Mouse (Mus musculus) heart, embryonic 15.5 days (tissue): Measurements from ENCODE around the gene Tppp. TPM values are rescaled to one million over a fixed set of nuclear protein-coding genes. Genes with fewer than 3 reads are reported as not detected.
"Not testable (repeated sequence)": the region's sequence is repeated elsewhere in the genome, so short reads cannot be mapped to it uniquely, and the experiment has no call there.

Experiments
- ATAC-seq: fragments of 200-750 bp; cut with Nextera tagmentation; replicated peaks from 2 replicates; pipeline ENCODE4 v1.8.0; 2017; ENCODE audit warnings: low read depth, moderate TSS enrichment; ENCODE audit not compliant: insufficient number of reproducible peaks, insufficient read depth, low FRiP score
- H3K27ac ChIP-seq: fragments of 300-500 bp; sonication (generic); 2 replicates; pipeline ENCODE4 v1.5.1; 2015; ENCODE audit warnings: mild to moderate bottlenecking, inconsistent platforms
- H3K27me3 ChIP-seq: fragments of 300-500 bp; sonication (generic); 2 replicates; pipeline ENCODE4 v1.6.1; 2015; ENCODE audit warnings: inconsistent platforms
- H3K36me3 ChIP-seq: fragments of 300-500 bp; sonication (generic); 2 replicates; pipeline ENCODE4 v1.6.1; 2015; ENCODE audit warnings: mild to moderate bottlenecking, inconsistent platforms
- H3K4me1 ChIP-seq: fragments of 300-500 bp; sonication (generic); replicated peaks from 2 replicates; pipeline ENCODE4 v1.6.1; 2015; ENCODE audit warnings: inconsistent platforms
- H3K4me2 ChIP-seq: fragments of 300-500 bp; sonication (generic); 2 replicates; pipeline ENCODE4 v1.6.1; 2015; ENCODE audit warnings: inconsistent platforms, mild to moderate bottlenecking, moderate library complexity
- H3K4me3 ChIP-seq: fragments of 300-500 bp; sonication (generic); 2 replicates; pipeline ENCODE4 v1.5.1; 2015; ENCODE audit warnings: mild to moderate bottlenecking, inconsistent platforms
- H3K9ac ChIP-seq: fragments of 300-500 bp; sonication (generic); 2 replicates; pipeline ENCODE4 v1.6.1; 2015; ENCODE audit warnings: mild to moderate bottlenecking, inconsistent platforms
- H3K9me3 ChIP-seq: fragments of 300-500 bp; sonication (generic); replicated peaks from 2 replicates; pipeline ENCODE4 v1.6.1; 2016; ENCODE audit warnings: inconsistent platforms
- WGBS: fragments of 180-500 bp; shearing (Covaris S2); methylation state at CpG from one replicate; pipeline ENCODE4 v1.1.7; 2015; ENCODE audit warnings: mixed read lengths; 5-methylcytosine and 5-hydroxymethylcytosine counted together
- polyA plus RNA-seq: library from polyadenylated mRNA; unstranded; fragments of >200 nt; fragmentation: Nextera tagmentation; extraction: Ambion mirVana; gene quantifications from 2 replicates; pipeline ENCODE4 v1.2.1, GENCODE M21; 2015

The Tppp gene
- polyA plus RNA-seq, 1 experiment from 2014 or later, result 4.1 TPM

DNA sequence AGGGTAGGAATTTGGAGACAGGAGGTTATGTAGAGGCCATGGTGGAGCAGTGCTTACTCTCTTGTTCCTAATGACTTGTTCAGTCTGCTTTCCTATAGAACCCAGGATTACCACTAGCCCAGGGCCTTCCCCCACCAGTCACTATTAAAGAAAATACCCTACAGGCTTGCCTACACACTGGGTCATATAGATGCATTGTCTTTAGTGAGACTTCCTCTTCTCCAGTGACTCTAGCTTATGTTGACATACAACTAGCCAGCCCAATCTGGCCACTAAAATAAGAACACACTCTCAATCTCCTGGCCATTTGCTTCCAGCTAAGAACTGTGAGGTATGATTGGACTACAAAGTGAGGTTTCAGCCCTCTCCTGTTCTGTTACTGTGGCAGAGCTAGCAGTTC lies 8.7 kb upstream of the Tppp start:
- 0 out of 2 replicates have a peak, but pooled peaks cover 7% of the 10 kb centered on the region for H3K27me3 ChIP-seq
- no peak overlapping the region for H3K4me3 ChIP-seq
- no peak overlapping the region for H3K4me2 ChIP-seq
- H3K9me3 ChIP-seq, result no peaks in the 10 kb centered on the region
- H3K36me3 ChIP-seq, result no peaks in the 10 kb centered on the region
- no peak overlapping the region for H3K9ac ChIP-seq
- H3K4me1 ChIP-seq, result no peaks in the 10 kb centered on the region
- H3K27ac ChIP-seq, result no peak overlapping the region
- ATAC-seq, result no peak

DNA sequence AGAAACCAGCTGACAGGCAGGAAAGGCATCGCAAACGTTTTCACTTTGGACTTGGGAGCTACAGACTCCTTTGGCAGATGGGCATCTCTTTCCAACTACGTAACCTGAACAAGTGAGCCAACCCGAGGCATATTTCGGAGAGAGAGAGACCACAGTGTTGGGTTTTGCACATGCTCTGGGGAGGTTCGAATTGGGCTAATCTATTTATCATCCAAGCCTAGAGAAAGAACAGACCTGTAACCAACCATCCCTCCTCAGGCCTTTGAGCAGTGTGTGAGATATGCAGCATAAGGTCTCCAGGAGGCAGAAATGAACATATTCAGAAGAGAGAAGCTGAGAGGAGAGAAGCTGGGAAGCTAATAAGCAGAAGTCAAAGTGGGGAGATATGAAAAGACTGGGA lies 8.2 kb upstream of the Tppp start:
- no peak overlapping the region for H3K4me2 ChIP-seq
- WGBS, result 76% methylated on average over 6 of the region's 6 CpGs
- H3K9ac ChIP-seq, result no peak overlapping the region
- no peaks in the 10 kb centered on the region for H3K36me3 ChIP-seq
- H3K27ac ChIP-seq, result no peak overlapping the region
- H3K4me3 ChIP-seq, result no peak overlapping the region
- no peak for ATAC-seq
- H3K4me1 ChIP-seq, result no peaks in the 10 kb centered on the region
- no peaks in the 10 kb centered on the region for H3K9me3 ChIP-seq
- 0 out of 2 replicates have a peak, but pooled peaks cover 7% of the 10 kb centered on the region for H3K27me3 ChIP-seq

DNA sequence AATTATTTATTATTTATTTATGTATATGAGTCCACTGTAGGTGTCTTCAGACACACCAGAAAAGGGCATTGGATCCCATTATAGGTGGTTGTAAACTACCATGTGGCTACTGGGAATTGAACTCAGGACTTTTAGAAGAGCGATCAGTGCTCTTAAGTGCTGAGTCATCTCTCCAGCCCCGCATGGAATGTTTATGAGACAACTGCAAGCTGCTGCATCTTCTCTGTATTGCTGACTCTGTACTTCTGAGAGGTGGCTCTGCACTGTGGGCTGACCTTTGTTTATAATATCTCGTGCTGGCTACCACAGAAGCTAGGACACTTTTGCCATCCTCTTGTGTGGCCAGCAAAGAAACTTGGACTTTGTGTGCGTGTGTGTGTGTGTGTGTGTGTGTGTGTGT lies 7.7 kb upstream of the Tppp start:
- Histone ChIP-seq H3K4me3 (no peak overlapping the region), H3K27ac (no peak overlapping the region), H3K4me2 (no peak overlapping the region), H3K4me1 (no peaks in the 10 kb centered on the region), H3K9me3 (no peaks in the 10 kb centered on the region), H3K36me3 (no peaks in the 10 kb centered on the region), H3K9ac (no peak overlapping the region), H3K27me3 (0 out of 2 replicates have a peak, but pooled peaks cover 7% of the 10 kb centered on the region)
- WGBS, result 71% methylated on average over 4 of the region's 4 CpGs
- ATAC-seq, result no peak

DNA sequence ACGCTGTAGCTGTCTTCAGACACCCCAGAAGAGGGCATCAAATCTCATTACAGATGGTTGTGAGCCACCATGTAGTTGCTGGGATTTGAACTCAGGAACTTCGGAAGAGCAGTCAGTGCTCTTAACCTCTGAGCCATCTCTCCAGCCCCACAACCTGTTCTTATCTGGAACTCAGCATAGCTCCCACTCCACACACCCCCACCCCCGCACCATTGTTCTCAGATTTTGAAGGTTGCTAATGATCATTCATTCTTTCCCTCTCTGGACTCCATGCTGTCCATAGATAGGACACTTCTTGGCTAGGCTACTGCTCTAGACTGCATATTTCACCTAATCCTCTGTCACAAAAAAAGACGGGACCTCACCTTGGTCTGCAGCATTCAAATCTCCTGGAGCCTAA lies 2.3 kb upstream of the Tppp start:
- H3K4me2 ChIP-seq, H3K36me3 ChIP-seq, H3K27me3 ChIP-seq, H3K27ac ChIP-seq, H3K9me3 ChIP-seq, H3K9ac ChIP-seq, ATAC-seq, H3K4me3 ChIP-seq: not testable (repeated sequence)
- WGBS, result 85% methylated on average over 4 of the region's 4 CpGs
- peaks cover 16% of the 10 kb centered on the region for H3K4me1 ChIP-seq

DNA sequence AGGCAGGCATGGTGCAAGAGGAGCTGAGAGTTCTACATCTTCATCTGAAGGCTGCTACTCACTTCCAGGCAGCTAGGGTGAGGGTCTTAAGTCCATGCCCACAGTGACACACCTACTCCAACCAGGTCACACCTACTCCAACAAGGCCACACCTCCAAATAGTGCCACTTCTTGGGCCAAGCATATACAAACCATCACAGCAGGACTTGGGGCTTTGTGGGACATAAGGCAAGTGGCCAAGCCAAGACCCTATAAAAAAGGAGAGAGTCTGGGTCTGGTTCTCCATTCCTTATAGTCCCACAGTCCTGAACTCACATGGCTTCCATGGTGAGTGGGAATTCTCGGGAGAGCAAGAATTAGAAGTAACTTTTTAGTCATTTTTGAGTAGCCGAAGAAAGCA lies 991 bp upstream of the Tppp start:
- H3K27me3 ChIP-seq, H3K36me3 ChIP-seq, H3K9me3 ChIP-seq, H3K9ac ChIP-seq, H3K27ac ChIP-seq, ATAC-seq, H3K4me3 ChIP-seq: not testable (repeated sequence)
- WGBS, result 87% methylated on average over 2 of the region's 2 CpGs
- H3K4me1 ChIP-seq, result peaks cover 16% of the 10 kb centered on the region
- peak overlapping the region; percentile 92 for H3K4me2 ChIP-seq

DNA sequence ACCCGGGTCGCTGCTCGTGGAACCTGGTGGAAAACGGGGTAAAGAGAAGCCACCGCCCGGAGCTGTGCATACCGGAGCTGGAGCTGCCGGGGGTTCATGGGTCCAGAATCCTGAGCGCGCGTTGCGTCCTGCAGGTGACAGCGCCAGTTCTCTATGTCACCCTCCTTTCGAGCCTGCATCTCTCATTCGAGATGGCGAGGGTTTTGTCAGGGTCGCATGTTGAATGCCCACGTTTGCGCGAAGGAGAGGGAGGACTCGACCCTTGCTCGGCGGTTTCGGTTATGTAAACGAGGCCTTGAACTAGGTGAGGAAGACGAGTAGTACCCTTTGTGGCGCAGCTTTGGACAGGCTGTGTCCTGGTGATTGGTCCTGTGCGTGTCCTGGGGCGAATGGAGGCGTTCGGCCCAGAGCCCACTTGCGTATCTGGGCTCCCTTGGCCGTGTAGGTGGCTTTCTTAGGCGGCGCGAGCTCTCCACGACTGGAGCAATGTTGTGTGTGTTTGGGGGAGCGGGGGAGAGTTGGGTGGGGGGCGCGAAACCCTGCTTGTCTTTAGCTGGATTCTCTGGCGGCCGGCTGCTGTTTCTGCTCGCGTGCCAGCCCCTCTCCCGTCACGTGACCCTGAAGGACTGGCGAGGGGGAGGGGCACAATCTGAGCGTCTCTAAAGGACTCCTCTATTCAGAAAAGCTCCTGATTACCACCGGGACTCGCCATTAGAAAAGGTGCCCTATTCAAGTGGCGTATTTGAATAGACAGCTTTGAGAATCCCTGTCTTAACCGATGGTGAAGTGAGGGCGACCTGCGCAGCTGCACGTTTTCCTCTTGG lies 796 bp downstream of the Tppp start:
- peak overlapping the region; percentile 47 for H3K9ac ChIP-seq
- H3K27ac ChIP-seq, result peak overlapping the region; percentile 32; the same call in 1 of the 2 replicates
- no peaks in the 10 kb centered on the region for H3K36me3 ChIP-seq
- H3K4me3 ChIP-seq, result peak overlapping the region; percentile 65
- H3K9me3 ChIP-seq, result no peaks in the 10 kb centered on the region
- H3K27me3 ChIP-seq, result 0 out of 2 replicates have a peak, but pooled peaks cover 3% of the 10 kb centered on the region
- peaks cover 16% of the 10 kb centered on the region for H3K4me1 ChIP-seq
- WGBS, result under 1% methylated on average over 55 of the region's 55 CpGs
- ATAC-seq, result no peak
- peak overlapping the region; percentile 92 for H3K4me2 ChIP-seq

DNA sequence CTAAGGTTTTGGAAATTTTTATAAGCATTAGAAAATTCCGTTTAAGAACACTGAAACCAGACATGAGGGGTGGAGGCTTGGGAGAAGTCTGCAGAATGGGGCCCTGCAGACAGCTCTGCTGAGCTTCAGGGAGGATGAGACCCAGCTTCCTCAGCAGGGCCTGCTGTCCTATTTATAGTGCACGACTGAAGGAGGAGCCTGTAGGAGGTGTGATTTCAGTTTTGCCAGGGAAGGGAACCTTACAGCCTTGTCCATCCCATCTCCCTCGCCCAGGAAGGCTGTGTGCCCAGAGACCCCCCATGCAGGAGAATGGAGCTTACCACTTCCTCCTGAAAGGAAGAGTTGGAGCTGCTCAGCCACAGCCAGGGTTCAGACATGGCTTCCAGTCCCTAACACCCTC lies 1.5 kb downstream of the Tppp start:
- no peak for ATAC-seq
- no peaks in the 10 kb centered on the region for H3K36me3 ChIP-seq
- 16% methylated on average over 3 of the region's 3 CpGs for WGBS
- peak overlapping the region; percentile 65 for H3K4me3 ChIP-seq
- peaks cover 16% of the 10 kb centered on the region for H3K4me1 ChIP-seq
- H3K9ac ChIP-seq, result no peak overlapping the region
- 0 out of 2 replicates have a peak, but pooled peaks cover 3% of the 10 kb centered on the region for H3K27me3 ChIP-seq
- no peaks in the 10 kb centered on the region for H3K9me3 ChIP-seq
- peak overlapping the region; percentile 92 for H3K4me2 ChIP-seq
- 0 out of 2 replicates have a peak overlapping the region, but pooled peaks have one; percentile 21 for H3K27ac ChIP-seq

DNA sequence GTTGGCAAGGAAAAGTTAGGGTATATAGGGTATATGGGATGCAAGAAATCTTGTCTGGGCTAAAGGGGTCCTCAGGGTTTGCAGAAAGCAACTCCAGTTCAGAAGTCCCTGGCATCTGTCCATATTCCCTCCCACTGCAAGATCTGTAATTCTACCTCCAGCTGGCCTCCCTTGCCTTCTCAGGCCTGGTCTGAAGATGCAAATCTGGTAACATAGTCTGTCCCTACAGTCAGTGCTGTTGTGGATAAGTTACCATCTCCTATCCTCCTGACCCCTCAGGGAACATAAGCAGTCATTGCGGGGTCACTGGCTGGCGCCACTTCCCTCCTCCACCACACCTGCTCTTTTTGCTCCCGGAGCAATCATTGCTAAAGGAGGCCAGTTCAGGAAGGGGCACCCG lies 6.7 kb downstream of the Tppp start:
- Histone ChIP-seq H3K4me1 (peaks cover 8% of the 10 kb centered on the region), H3K4me3 (no peak overlapping the region), H3K27me3 (no peaks in the 10 kb centered on the region), H3K27ac (no peak overlapping the region), H3K9me3 (no peaks in the 10 kb centered on the region), H3K9ac (no peak overlapping the region), H3K36me3 (no peaks in the 10 kb centered on the region), H3K4me2 (no peak overlapping the region)
- ATAC-seq, result no peak
- WGBS, result 81% methylated on average over 4 of the region's 4 CpGs

DNA sequence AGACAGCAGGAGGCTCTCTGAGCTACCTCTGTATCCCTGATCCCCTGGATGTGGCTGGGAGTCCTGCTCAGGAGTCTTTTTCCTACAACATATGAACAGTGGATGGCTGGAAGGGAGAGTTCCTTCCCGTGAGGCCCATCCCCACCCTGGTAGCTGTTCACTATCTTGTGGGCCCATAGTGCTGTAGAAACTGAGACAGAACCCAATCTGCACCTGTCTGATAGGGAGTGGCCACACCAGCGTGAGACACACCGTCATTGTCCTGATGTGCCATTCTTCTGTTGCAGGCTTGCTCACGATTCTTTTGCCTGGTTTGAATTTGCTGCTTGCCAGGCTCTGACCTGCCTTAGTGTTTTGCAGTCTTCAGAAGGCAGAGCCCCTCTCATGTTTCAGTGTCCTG lies 8.2 kb downstream of the Tppp start:
- Histone ChIP-seq H3K9me3 (no peaks in the 10 kb centered on the region), H3K4me3 (no peak overlapping the region), H3K36me3 (no peaks in the 10 kb centered on the region), H3K4me2 (no peak overlapping the region), H3K9ac (no peak overlapping the region), H3K27me3 (no peaks in the 10 kb centered on the region), H3K4me1 (0 out of 2 replicates have a peak, but pooled peaks cover 5% of the 10 kb centered on the region), H3K27ac (no peak overlapping the region)
- WGBS, result 71% methylated on average over 4 of the region's 4 CpGs
- no peak for ATAC-seq

DNA sequence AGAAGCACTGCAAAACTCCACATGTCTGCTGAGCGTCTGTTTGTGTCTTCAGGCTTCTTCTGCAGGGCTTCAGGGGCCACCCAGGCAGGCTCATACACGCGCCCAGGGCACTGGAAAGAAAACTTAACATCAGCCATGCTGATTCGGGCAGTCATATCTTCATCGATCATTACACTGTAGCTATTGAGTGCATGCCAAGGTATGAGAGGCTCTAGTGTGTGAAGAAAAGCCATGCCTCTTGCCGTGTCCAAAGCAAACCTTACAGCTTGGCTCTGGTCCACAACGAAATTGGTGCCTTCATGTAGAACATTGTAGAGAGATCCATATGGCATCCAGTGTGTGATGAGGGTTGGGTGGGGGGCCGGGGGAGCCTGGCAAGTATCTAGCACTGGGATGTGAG lies 9.8 kb downstream of the Tppp start:
- not testable (repeated sequence) for ATAC-seq, H3K27ac ChIP-seq, H3K9me3 ChIP-seq, H3K36me3 ChIP-seq, H3K27me3 ChIP-seq, H3K4me2 ChIP-seq, H3K4me1 ChIP-seq, H3K9ac ChIP-seq, H3K4me3 ChIP-seq
- WGBS, result 67% methylated on average over 8 of the region's 8 CpGs

DNA sequence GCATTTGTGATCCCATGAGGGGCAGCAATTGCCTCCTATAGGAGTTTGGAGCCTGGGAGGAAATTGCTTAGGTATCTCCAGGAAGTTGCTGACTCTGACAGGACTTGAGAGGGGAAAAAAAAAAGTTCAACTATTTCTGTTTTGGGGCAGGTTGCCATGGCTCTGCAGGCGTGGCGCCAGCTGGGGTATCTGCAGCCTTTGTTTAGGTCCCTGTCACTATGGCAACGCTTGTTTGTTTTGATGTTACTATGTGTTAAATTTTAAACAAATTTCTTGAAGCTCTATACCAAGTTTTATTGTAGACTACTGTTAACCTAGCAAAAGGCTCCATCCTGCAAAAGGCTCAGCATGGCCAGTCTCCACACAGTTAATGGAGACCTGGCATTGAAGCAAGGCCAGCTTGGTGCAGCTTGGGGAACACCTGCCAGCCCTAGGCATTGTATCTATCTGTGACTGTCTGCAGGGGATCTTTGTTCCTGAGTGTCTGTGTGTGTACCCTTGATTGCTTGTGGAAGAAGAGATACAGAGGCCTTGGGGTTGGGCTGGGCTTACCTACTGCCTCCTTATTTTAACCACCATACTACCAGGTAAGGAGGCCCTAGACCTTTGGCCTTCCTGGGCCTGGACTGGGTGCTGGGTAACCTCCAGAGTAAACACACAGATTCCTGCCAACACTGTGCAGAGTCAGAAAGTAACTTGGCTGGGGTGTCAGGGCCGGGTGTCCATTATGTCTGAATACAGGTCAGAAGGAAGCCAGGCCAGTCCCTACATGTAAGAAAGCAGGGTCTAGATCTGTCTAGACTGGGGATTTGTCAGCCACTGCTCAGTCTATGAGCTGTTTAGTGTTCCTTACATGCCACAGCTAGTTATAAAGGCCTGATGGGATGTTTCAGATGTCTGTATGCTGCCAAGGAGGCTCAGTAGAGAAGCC lies 16.2 kb downstream of the Tppp start:
- ATAC-seq, result 0 out of 2 replicates have a peak, but pooled peaks have one; percentile 9
- 63% methylated on average over 4 of the region's 4 CpGs for WGBS
- no peak overlapping the region for H3K4me3 ChIP-seq
- H3K27me3 ChIP-seq, result no peaks in the 10 kb centered on the region
- no peaks in the 10 kb centered on the region for H3K36me3 ChIP-seq
- peaks cover 24% of the 10 kb centered on the region for H3K4me1 ChIP-seq
- H3K9ac ChIP-seq, result no peak overlapping the region
- no peaks in the 10 kb centered on the region for H3K9me3 ChIP-seq
- H3K4me2 ChIP-seq, result no peak overlapping the region
- H3K27ac ChIP-seq, result peak overlapping the region; percentile 48
